Mouse (Mus musculus): ENCODE measurements around the gene Avpr1b. TPM values are rescaled to one million over a fixed set of nuclear protein-coding genes. Genes with fewer than 3 reads are reported as not detected.

Gene Avpr1b
- polyA plus RNA-seq, 1 experiment from 2014 or later: not detected

DNA sequence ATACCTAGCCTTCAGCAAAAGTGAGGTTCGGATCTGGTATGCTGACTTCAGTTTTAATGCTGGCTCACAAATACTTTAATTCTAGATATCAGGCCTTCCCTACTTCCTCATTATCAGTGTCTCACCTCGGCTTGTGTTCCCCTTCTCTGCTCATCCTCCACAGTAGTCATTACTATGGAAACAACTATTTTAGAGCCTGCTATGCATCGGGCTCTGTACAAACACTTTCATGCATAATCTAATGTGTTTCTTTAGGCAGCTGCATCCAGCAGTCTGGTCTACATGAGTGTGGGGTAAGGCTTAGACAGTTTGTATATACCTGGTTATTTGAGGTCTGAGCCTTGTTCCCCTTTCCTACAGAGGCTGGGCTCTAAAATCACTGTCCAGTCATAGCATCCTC, 15.4 kb upstream of the Avpr1b start:
- no peaks in the 10 kb centered on the region for H3K4me1 ChIP-seq
- ATAC-seq (ENCODE audit: low FRiP score, low read depth): no peak
- WGBS: 81% methylated on average over 3 of the region's 3 CpGs
- no peaks in the 10 kb centered on the region for H3K9me3 ChIP-seq
- H3K36me3 ChIP-seq: no peaks in the 10 kb centered on the region
- H3K27me3 ChIP-seq: no peaks in the 10 kb centered on the region
- H3K4me3 ChIP-seq: no peak overlapping the region
- no peak overlapping the region for H3K27ac ChIP-seq (replicated peaks)
- no peak overlapping the region for H3K9ac ChIP-seq (replicated peaks)
- H3K4me2 ChIP-seq (replicated peaks): no peak overlapping the region

DNA sequence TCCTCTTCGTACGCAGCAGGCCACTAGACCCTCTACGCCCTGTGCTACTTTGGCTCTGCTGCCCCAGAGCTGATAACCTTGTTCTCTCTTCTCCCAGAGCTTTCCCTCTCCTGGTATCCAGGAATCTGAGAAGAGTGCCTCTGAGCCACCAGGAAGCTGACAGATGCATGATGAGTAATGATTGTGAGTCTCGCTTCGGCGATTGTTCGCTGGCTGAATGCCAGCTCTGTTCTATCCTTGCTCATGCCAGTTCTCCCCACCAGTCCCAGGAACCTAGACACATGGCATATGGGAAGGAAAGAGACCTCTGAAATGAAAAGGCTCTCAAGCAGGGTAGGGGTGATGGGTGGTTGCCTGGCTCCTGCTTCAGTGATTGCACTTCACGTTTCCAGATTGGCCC, 12.2 kb upstream of the Avpr1b start:
- Histone ChIP-seq H3K4me3 (no peak overlapping the region), H3K4me1 (no peaks in the 10 kb centered on the region), H3K36me3 (no peaks in the 10 kb centered on the region), H3K4me2 (replicated peaks) (no peak overlapping the region), H3K9ac (replicated peaks) (no peak overlapping the region), H3K27ac (replicated peaks) (no peak overlapping the region), H3K9me3 (no peaks in the 10 kb centered on the region), H3K27me3 (no peaks in the 10 kb centered on the region)
- 91% methylated on average over 8 of the region's 8 CpGs for WGBS
- no peak for ATAC-seq (ENCODE audit: low FRiP score, low read depth)

- no peaks in the 10 kb centered on the region for H3K9me3 ChIP-seq
- H3K27ac ChIP-seq (replicated peaks): no peak overlapping the region
- WGBS: 32% methylated on average over 11 of the region's 11 CpGs
- no peaks in the 10 kb centered on the region for H3K4me1 ChIP-seq
- H3K9ac ChIP-seq (replicated peaks): no peak overlapping the region
- H3K27me3 ChIP-seq: 0 out of 2 replicates have a peak, but pooled peaks cover 11% of the 10 kb centered on the region
- H3K4me3 ChIP-seq: no peak overlapping the region
- H3K36me3 ChIP-seq: no peaks in the 10 kb centered on the region
- no peak for ATAC-seq (ENCODE audit: low FRiP score, low read depth)
- no peak overlapping the region for H3K4me2 ChIP-seq (replicated peaks)
These were observed 1.3 kb downstream of the Avpr1b start for GRCm38 (mm10) chr1:131600314-131600713.

DNA sequence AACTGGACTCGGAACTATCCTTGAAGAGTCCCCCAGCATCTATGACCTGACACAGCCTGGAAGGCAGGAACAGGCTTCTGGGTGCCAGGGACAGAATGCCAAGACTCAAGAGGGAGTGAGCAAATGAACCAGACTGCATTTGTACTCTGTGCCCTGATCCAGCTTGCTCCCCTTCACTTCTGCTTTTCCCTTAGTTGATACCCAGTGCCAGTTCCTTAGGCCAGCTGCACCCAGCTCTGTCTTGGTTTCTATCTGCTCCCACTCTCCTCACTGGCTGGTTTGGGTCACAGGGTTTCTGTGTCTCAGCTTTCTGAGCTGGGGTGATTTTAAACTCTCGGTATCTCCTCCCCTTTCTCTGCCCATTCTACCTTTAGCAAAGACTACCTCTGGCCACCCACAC, 7.7 kb downstream of the Avpr1b start:
- H3K36me3 ChIP-seq: no peaks in the 10 kb centered on the region
- H3K4me1 ChIP-seq: no peaks in the 10 kb centered on the region

GRCm38 (mm10) chr1:131612556-131613155, 13.6 kb downstream of the Avpr1b start:
- Histone ChIP-seq H3K36me3 (no peaks in the 10 kb centered on the region), H3K4me2 (replicated peaks) (no peak overlapping the region), H3K27me3 (no peaks in the 10 kb centered on the region), H3K4me3 (no peak overlapping the region), H3K9me3 (no peaks in the 10 kb centered on the region), H3K27ac (replicated peaks) (no peak overlapping the region), H3K9ac (replicated peaks) (no peak overlapping the region), H3K4me1 (no peaks in the 10 kb centered on the region)
- WGBS: 50% methylated on average over 4 of the region's 4 CpGs
- no peak for ATAC-seq (ENCODE audit: low FRiP score, low read depth)

More for the DNA sequence above, 7.7 kb downstream of the Avpr1b start:
- no peaks in the 10 kb centered on the region for H3K9me3 ChIP-seq
- WGBS: 87% methylated on average over 2 of the region's 2 CpGs
- ATAC-seq (ENCODE audit: low FRiP score, low read depth): no peak
- no peak overlapping the region for H3K4me3 ChIP-seq
- H3K9ac ChIP-seq (replicated peaks): no peak overlapping the region
- H3K27ac ChIP-seq (replicated peaks): no peak overlapping the region
- H3K4me2 ChIP-seq (replicated peaks): no peak overlapping the region
- no peaks in the 10 kb centered on the region for H3K27me3 ChIP-seq

DNA sequence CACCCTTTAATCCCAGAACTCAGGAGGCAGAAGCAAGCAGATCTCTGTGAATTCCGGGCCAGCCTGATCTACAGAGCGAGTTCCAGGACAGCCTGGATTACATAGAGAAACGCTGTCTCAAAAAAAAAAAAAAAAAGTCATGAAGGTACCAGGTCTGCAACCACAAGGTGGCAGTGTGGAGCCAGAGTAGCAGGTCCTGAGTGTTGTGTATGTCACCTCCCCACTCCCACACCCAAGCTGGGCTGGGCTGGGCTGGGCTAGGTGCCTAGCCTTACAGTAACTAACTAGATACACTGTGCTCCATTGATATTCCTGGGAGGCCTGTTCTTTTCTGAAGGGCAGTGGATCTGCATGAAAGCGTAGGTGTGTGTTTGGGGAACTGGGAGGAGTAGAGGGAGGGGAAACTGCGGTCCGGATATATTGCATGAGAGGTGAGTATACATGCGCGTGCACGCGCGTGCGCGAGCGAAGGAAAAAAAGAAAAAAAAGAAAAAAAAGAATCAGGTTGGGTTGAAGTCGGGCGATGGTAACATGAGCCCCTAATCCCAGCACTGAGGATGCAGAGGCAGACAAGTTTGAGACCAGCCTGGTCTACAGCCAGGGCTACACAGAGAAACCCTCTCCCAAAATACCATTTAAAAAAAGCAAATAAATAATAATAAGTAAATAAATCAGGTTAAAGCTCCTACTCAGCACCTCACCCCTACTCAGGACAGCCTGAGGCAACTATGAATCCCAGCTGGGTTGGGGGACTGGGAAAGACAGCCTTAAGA, 14.5 kb downstream of the Avpr1b start:
- ATAC-seq (ENCODE audit: low FRiP score, low read depth): no peak
- Histone ChIP-seq H3K9ac (replicated peaks) (no peak overlapping the region), H3K9me3 (no peaks in the 10 kb centered on the region), H3K27me3 (no peaks in the 10 kb centered on the region), H3K36me3 (no peaks in the 10 kb centered on the region), H3K27ac (replicated peaks) (no peak overlapping the region), H3K4me3 (no peak overlapping the region), H3K4me2 (replicated peaks) (no peak overlapping the region), H3K4me1 (no peaks in the 10 kb centered on the region)
- 80% methylated on average over 16 of the region's 16 CpGs for WGBS

- H3K36me3 ChIP-seq: no peaks in the 10 kb centered on the region
- ATAC-seq (ENCODE audit: low FRiP score, low read depth): no peak
- whole genome bisulfite sequencing: 86% methylated on average over 6 of the region's 6 CpGs
These were observed 15.6 kb downstream of the Avpr1b start for GRCm38 (mm10) chr1:131614641-131615040.

DNA sequence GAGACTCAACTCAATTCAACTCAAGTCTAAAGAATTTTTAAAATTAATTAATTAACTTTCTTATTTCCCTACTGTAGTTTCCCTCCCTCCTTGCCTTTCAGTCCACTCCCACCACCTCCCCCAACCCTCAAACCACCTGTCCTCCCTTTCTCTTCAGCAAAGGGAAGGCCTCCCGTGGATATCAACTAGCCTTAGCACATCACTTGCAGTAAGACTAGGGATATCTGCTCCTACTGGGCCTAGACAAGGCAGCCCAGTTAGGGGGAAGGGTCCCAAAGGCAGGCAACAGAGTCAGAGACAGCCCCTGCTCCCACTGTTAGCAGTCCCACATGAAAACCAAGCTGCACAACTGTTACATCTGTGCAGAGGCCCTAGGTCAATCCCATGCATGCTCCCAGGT, 17.1 kb downstream of the Avpr1b start:
- H3K9ac ChIP-seq (replicated peaks): no peak overlapping the region
- no peaks in the 10 kb centered on the region for H3K27me3 ChIP-seq
- H3K4me2 ChIP-seq (replicated peaks): no peak overlapping the region
- no peak overlapping the region for H3K4me3 ChIP-seq
- no peak for ATAC-seq (ENCODE audit: low FRiP score, low read depth)
- H3K36me3 ChIP-seq: no peaks in the 10 kb centered on the region
- WGBS: 82% methylated on average over 1 of the region's 1 CpGs
- H3K9me3 ChIP-seq: no peaks in the 10 kb centered on the region
- no peak overlapping the region for H3K27ac ChIP-seq (replicated peaks)
- no peaks in the 10 kb centered on the region for H3K4me1 ChIP-seq

More at GRCm38 (mm10) chr1:131614641-131615040, 15.6 kb downstream of the Avpr1b start:
- Histone ChIP-seq H3K27ac (replicated peaks) (no peak overlapping the region), H3K4me1 (no peaks in the 10 kb centered on the region), H3K4me3 (no peak overlapping the region), H3K9me3 (no peaks in the 10 kb centered on the region), H3K4me2 (replicated peaks) (no peak overlapping the region), H3K27me3 (no peaks in the 10 kb centered on the region), H3K9ac (replicated peaks) (no peak overlapping the region)

DNA sequence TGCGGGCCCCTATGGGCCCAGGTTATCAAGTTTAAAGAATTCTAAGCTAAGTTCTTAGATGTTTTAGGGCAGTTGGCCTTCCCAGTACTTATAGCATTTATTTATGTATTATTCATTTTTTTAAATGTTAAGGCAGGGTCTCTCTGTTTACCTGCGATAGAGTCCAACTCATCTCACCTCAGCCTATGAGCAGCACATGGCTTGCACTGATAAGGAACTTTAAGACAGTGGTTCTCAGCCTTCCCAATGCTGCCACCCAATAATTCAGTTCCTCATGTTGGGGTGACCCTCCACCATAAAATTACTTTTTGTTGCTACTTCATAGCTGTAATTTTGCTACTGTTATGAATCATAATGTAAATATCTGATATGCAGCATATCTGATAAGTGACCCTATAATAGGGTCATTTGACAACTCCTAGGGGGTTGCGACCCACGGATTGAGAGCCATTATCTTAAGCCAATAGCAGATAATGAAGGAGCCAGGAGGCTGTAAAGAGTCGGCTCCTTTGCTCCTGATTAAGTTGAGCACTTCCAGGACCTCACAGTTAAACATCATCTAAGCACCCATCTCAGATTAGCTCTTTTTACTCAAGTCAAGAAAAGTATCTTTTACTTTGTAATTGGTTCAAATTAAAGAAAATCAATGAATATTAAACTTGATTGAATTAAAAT, 17.6 kb downstream of the Avpr1b start:
- Histone ChIP-seq H3K9me3 (no peaks in the 10 kb centered on the region), H3K36me3 (no peaks in the 10 kb centered on the region), H3K4me2 (replicated peaks) (no peak overlapping the region), H3K4me1 (no peaks in the 10 kb centered on the region), H3K4me3 (no peak overlapping the region), H3K27ac (replicated peaks) (no peak overlapping the region), H3K27me3 (no peaks in the 10 kb centered on the region), H3K9ac (replicated peaks) (no peak overlapping the region)
- 85% methylated on average over 5 of the region's 5 CpGs for WGBS
- no peak for ATAC-seq (ENCODE audit: low FRiP score, low read depth)

GRCm38 (mm10) chr1:131618576-131618975, 19.5 kb downstream of the Avpr1b start:
- no peak for ATAC-seq (ENCODE audit: low FRiP score, low read depth)
- no peak overlapping the region for H3K4me3 ChIP-seq
- 86% methylated on average over 1 of the region's 1 CpGs for WGBS
- H3K4me1 ChIP-seq: no peaks in the 10 kb centered on the region
- H3K36me3 ChIP-seq: no peaks in the 10 kb centered on the region
- H3K27ac ChIP-seq (replicated peaks): no peak overlapping the region
- H3K27me3 ChIP-seq: no peaks in the 10 kb centered on the region
- no peak overlapping the region for H3K9ac ChIP-seq (replicated peaks)
- no peaks in the 10 kb centered on the region for H3K9me3 ChIP-seq
- no peak overlapping the region for H3K4me2 ChIP-seq (replicated peaks)

GRCm38 (mm10) chr1:131619348-131619747, 20.3 kb downstream of the Avpr1b start:
- Histone ChIP-seq H3K9ac (replicated peaks) (no peak overlapping the region), H3K36me3 (no peaks in the 10 kb centered on the region), H3K4me3 (no peak overlapping the region), H3K4me2 (replicated peaks) (no peak overlapping the region), H3K4me1 (no peaks in the 10 kb centered on the region), H3K27ac (replicated peaks) (no peak overlapping the region), H3K9me3 (no peaks in the 10 kb centered on the region), H3K27me3 (no peaks in the 10 kb centered on the region)
- WGBS: 91% methylated on average over 7 of the region's 7 CpGs
- no peak for ATAC-seq (ENCODE audit: low FRiP score, low read depth)

- WGBS: 84% methylated on average over 3 of the region's 3 CpGs
- Histone ChIP-seq H3K36me3 (no peaks in the 10 kb centered on the region), H3K4me3 (no peak overlapping the region), H3K9me3 (no peaks in the 10 kb centered on the region), H3K9ac (replicated peaks) (no peak overlapping the region), H3K27me3 (no peaks in the 10 kb centered on the region), H3K4me1 (no peaks in the 10 kb centered on the region), H3K27ac (replicated peaks) (no peak overlapping the region), H3K4me2 (replicated peaks) (no peak overlapping the region)
- ATAC-seq (ENCODE audit: low FRiP score, low read depth): no peak
These were observed 24.6 kb downstream of the Avpr1b start for GRCm38 (mm10) chr1:131623644-131624043.
